Mouse (Mus musculus) MEL (cell line): ENCODE measurements around the gene Kcnh6.

ENCODE experiments used
- TBP ChIP-seq: IDR thresholded peaks from 2 replicates; pipeline ENCODE4 v1.8.0; 2011; ENCODE audit warnings: low read depth, low read length, improper control_type of control experiment
- ZMIZ1 ChIP-seq: IDR thresholded peaks from 2 replicates; pipeline ENCODE4 v1.6.1; 2012; ENCODE audit warnings: low read depth, mild to moderate bottlenecking, inconsistent platforms, low read length, improper control_type of control experiment, moderate library complexity

DNA sequence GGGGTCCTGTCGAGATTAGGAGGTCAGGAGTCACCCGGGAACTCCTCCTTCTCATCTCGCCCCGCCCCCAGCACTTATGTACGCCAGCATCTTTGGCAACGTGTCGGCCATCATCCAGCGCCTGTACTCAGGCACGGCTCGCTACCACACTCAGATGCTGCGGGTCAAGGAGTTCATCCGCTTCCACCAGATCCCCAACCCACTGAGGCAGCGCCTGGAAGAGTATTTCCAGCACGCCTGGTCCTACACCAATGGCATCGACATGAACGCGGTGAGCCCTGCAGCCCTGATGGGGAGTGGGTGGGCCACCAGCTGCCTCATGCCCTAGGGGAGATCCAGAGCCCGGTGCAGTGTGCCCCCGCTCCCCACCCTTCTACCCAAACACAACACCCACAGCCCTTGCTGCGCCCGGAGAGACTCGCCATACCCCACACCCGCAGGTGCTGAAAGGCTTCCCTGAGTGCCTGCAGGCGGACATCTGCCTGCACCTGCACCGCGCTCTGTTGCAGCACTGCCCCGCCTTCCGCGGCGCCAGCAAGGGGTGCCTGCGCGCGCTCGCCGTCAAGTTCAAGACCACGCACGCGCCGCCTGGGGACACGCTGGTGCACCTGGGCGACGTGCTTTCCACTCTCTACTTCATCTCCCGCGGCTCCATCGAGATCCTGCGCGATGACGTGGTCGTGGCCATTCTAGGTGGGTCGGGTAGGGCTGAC, 12.3 kb downstream of the Kcnh6 start:
- TF ChIP-seq ZMIZ1 = no peak
- no peak for TF ChIP-seq TBP
